Mouse (Mus musculus) erythroblast, embryonic 14.5 days (primary cell): ENCODE measurements around the gene Akt2. TPM values are rescaled to one million over a fixed set of nuclear protein-coding genes. Genes with fewer than 3 reads are reported as not detected.
A peak's percentile ranks its signal among the peaks of the same experiment; 100 is the strongest.
"Not testable (repeated sequence)": the region's sequence is repeated elsewhere in the genome, so short reads cannot be mapped to it uniquely, and the experiment has no call there.

Experiments
- H3K27me3 ChIP-seq: 2 replicates; pipeline ENCODE4 v1.6.1; 2012; ENCODE audit warnings: inconsistent platforms; ENCODE audit not compliant: control insufficient read depth
- H3K36me3 ChIP-seq: 2 replicates; pipeline ENCODE4 v1.6.1; 2012; ENCODE audit warnings: mild to moderate bottlenecking, inconsistent platforms; ENCODE audit not compliant: control insufficient read depth
- H3K4me1 ChIP-seq: 2 replicates; pipeline ENCODE4 v1.6.1; 2012; ENCODE audit warnings: inconsistent platforms; ENCODE audit not compliant: control insufficient read depth
- H3K4me3 ChIP-seq: replicated peaks from 2 replicates; pipeline ENCODE3; 2012; ENCODE audit warnings: moderate library complexity, mild to moderate bottlenecking, inconsistent platforms
- H3K9me3 ChIP-seq: 2 replicates; pipeline ENCODE4 v1.6.1; 2012; ENCODE audit warnings: low read length, inconsistent platforms, mixed read lengths; ENCODE audit not compliant: control insufficient read depth
- GATA1 ChIP-seq: IDR thresholded peaks from 2 replicates; pipeline ENCODE4 v1.6.1; 2012; ENCODE audit warnings: low read length, inconsistent platforms, mixed read lengths
- TAL1 ChIP-seq: IDR thresholded peaks from 3 replicates; pipeline ENCODE4 v1.6.1; 2012; ENCODE audit warnings: low read length, inconsistent platforms, mixed read lengths
- polyA plus RNA-seq: library from polyadenylated mRNA; stranded (reverse); fragments of >175 nt; gene quantifications from 2 replicates; pipeline ENCODE4 v1.2.3, GENCODE M21; 2012

Akt2 gene
- polyA plus RNA-seq, 1 experiment: 5.3 TPM

DNA sequence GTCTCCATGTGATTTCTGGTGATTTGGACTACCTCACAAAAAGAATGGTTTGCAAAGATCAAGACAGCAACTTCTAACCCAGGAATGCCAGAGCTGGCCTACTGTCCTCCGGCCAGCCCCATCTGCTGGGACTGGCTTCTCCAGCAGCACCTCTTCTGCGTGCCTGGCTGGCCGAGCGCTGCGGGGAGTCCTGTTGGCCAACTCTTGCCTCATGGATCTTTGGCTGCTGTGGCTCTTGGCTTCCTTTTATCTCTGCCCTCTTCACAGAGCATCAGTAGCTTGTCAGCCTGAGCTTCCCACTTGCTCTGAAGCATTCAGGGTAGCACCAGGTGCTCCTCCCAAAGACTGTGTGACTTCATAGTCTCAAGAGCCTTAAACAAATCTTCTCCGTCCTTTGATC, 36.8 kb downstream of the Akt2 start:
- H3K4me1 ChIP-seq: no peaks in the 10 kb centered on the region
- no peak overlapping the region for H3K4me3 ChIP-seq
- H3K9me3 ChIP-seq: no peaks in the 10 kb centered on the region
- no peaks in the 10 kb centered on the region for H3K27me3 ChIP-seq
- H3K36me3 ChIP-seq: peaks cover 95% of the 10 kb centered on the region
- TF ChIP-seq GATA1 (no peak), TAL1 (no peak)

GRCm38 (mm10) chr7:27628816-27629215, 37.5 kb downstream of the Akt2 start:
- H3K9me3 ChIP-seq, H3K27me3 ChIP-seq, H3K4me3 ChIP-seq, H3K4me1 ChIP-seq: not testable (repeated sequence)
- H3K36me3 ChIP-seq: peaks cover 94% of the 10 kb centered on the region

DNA sequence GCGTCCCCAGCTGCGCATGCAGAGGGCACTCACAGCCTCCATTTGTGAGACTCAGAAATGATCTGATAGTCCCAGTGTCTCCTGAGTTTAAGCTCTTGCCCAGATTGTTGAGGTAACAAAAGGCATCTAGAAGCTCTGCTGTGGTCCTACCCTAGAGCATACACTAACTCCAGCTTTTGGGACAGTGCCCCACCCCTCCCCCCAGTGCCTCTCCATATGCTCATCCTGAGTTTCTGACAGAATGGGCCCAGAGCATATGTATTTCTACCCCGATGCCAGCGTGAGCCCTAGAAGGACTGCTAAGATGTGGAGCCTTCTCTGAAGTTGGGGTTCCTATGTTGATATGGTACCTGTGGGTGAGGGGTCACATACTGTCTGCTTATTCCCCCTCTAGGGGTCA, 40.1 kb downstream of the Akt2 start:
- H3K36me3 ChIP-seq: peaks cover 91% of the 10 kb centered on the region
- no peak overlapping the region for H3K4me3 ChIP-seq
- no peaks in the 10 kb centered on the region for H3K4me1 ChIP-seq
- TF ChIP-seq TAL1 (no peak), GATA1 (no peak)
- no peaks in the 10 kb centered on the region for H3K27me3 ChIP-seq
- H3K9me3 ChIP-seq: no peaks in the 10 kb centered on the region

- H3K36me3 ChIP-seq: peaks cover 91% of the 10 kb centered on the region
Observed at GRCm38 (mm10) chr7:27633166-27633565, 41.8 kb downstream of the Akt2 start.

GRCm38 (mm10) chr7:27634691-27635090, 43.3 kb downstream of the Akt2 start:
- no peaks in the 10 kb centered on the region for H3K4me1 ChIP-seq

More at GRCm38 (mm10) chr7:27633166-27633565, 41.8 kb downstream of the Akt2 start:
- Histone ChIP-seq H3K4me3 (no peak overlapping the region), H3K27me3 (no peaks in the 10 kb centered on the region), H3K9me3 (no peaks in the 10 kb centered on the region), H3K4me1 (no peaks in the 10 kb centered on the region)
- TF ChIP-seq TAL1 (no peak), GATA1 (no peak)

DNA sequence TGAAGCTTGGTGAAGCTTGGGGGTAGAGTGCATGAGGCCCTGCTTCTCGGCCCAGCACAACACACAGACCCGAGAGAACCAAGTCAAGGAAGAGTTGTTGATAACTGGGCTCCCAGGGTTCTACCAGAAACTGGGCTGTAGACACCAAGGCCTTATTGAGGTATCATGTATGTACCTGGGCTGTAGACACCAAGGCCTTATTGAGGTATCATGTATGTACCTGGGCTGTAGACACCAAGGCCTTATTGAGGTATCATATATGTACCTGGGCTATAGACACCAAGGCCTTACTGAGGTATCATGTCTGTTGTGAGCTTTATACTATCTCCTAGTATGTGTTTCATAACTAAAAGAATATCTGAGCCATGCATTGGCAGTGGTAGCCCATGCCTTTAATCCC, 43.7 kb downstream of the Akt2 start:
- H3K4me1 ChIP-seq, H3K27me3 ChIP-seq, H3K9me3 ChIP-seq, H3K4me3 ChIP-seq: not testable (repeated sequence)
- H3K36me3 ChIP-seq: peaks cover 87% of the 10 kb centered on the region

More at GRCm38 (mm10) chr7:27634691-27635090, 43.3 kb downstream of the Akt2 start:
- no peaks in the 10 kb centered on the region for H3K27me3 ChIP-seq
- H3K4me3 ChIP-seq: no peak overlapping the region
- H3K9me3 ChIP-seq: no peaks in the 10 kb centered on the region
- H3K36me3 ChIP-seq: peaks cover 88% of the 10 kb centered on the region
- TF ChIP-seq TAL1 (no peak), GATA1 (no peak)

DNA sequence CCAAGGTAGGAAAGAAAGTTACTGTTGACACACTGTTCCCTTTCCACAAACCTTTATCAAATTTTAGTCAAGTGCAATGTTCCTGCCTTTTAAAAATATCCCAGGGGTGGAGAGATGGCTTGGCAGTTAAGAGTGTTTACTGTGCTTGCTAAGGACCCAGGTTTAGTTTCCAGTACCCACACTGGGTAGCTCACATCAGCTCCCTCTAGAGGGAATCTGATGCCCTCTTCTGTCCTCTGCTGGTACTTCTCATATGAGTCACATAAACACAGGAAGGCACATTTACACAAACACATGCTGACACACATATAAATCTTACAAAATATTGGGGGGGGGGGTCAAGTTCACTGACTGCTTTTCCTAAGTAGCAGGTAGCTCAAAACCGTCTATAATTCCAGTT, 53.1 kb downstream of the Akt2 start:
- H3K9me3 ChIP-seq: no peaks in the 10 kb centered on the region
- H3K4me3 ChIP-seq: no peak overlapping the region
- no peak for TF ChIP-seq GATA1
- no peak for TF ChIP-seq TAL1
- no peaks in the 10 kb centered on the region for H3K4me1 ChIP-seq
- H3K27me3 ChIP-seq: no peaks in the 10 kb centered on the region
- H3K36me3 ChIP-seq: peaks cover 6% of the 10 kb centered on the region

GRCm38 (mm10) chr7:27646516-27646915, 55.2 kb downstream of the Akt2 start:
- no peaks in the 10 kb centered on the region for H3K9me3 ChIP-seq
- H3K4me3 ChIP-seq: no peak overlapping the region
- peaks cover 8% of the 10 kb centered on the region for H3K4me1 ChIP-seq
- H3K36me3 ChIP-seq: no peaks in the 10 kb centered on the region
- TF ChIP-seq GATA1 (no peak), TAL1 (no peak)
- H3K27me3 ChIP-seq: peaks cover 1% of the 10 kb centered on the region

DNA sequence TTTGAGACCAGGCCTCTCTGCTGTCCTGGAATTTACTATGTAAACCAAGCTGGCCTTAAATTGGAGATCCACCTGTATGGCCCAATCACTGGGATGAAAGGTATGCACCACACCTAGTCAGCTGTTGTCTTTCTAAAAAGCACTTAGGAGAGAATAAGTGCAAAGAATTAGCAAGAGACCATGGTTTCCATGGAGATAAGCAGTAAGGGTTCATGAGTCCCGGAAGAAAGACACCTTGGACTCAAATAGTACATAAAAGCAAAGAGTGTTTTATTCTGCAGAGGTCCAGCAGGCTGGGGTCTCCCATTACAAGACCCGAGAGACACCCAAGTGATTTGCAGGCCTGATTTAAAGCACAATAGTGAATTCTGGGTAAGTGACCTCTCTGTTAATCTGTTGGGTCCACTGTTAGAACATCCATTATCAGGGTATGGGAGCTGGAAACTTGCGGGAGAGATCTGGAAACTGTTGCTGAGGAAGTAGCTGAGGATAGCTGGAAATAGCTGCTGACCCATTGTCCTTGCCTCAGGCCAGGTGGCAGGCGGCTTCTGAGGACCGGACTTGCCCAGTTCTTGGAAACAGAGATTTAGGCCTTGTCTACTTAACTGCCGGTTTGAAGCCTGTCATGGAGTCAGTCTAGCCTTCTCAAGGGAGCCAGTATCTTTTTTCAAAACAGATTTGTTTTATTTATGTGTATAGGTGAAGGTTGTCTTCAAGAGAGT, 56.1 kb downstream of the Akt2 start:
- peaks cover 8% of the 10 kb centered on the region for H3K27me3 ChIP-seq
- H3K4me1 ChIP-seq: peaks cover 8% of the 10 kb centered on the region
- peaks cover 2% of the 10 kb centered on the region; the same call in 1 of the 2 replicates for H3K9me3 ChIP-seq
- H3K36me3 ChIP-seq: no peaks in the 10 kb centered on the region
- no peak for TF ChIP-seq GATA1
- no peak for TF ChIP-seq TAL1
- no peak overlapping the region for H3K4me3 ChIP-seq

GRCm38 (mm10) chr7:27649723-27650122, 58.4 kb downstream of the Akt2 start:
- Histone ChIP-seq H3K4me3 (peak overlapping the region; percentile 61), H3K9me3 (peaks cover 6% of the 10 kb centered on the region; the same call in 1 of the 2 replicates), H3K27me3 (peaks cover 31% of the 10 kb centered on the region), H3K36me3 (no peaks in the 10 kb centered on the region), H3K4me1 (peaks cover 13% of the 10 kb centered on the region)
- TF ChIP-seq TAL1: no peak
